Mouse (Mus musculus) ES-E14 (cell line): ENCODE measurements at regions not wholly inside any gene's neighbourhood (a gene's known extent, or its start where the extent isn't known, plus 50 kb on each side); places are given as distances from the start of the nearest gene placed in this dataset.

Experiments used
- DNase-seq: peaks from one replicate; pipeline ENCODE4 v3.0.0-alpha.2; 2013; ENCODE audit warnings: low read depth, low spot score
- H3K27ac ChIP-seq: 2 replicates; pipeline ENCODE4 v1.5.1; 2012; ENCODE audit warnings: low read depth, mild to moderate bottlenecking, low read length, moderate library complexity, mixed read lengths; ENCODE audit not compliant: poor library complexity, insufficient read depth, severe bottlenecking
- H3K36me3 ChIP-seq: 2 replicates; pipeline ENCODE4 v1.6.1; 2012; ENCODE audit warnings: mild to moderate bottlenecking, low read length, moderate library complexity, mixed read lengths; ENCODE audit not compliant: control insufficient read depth, poor library complexity, insufficient read depth, severe bottlenecking
- H3K4me1 ChIP-seq, 2 experiments: fragments of 150-350 bp in 1 of 2; sonication (generic) in 1 of 2; 2 replicates each; pipeline ENCODE4 v1.6.1; 2012; ENCODE audit warnings: low read length in 2 of 2, mild to moderate bottlenecking in 1 of 2, mixed read lengths in 1 of 2; ENCODE audit not compliant: control insufficient read depth in 2 of 2, insufficient read depth in 2 of 2, poor library complexity in 1 of 2
- H3K4me3 ChIP-seq, 2 experiments: fragments of 150-350 bp in 1 of 2; sonication (generic) in 1 of 2; 2 replicates each; pipeline ENCODE4 v1.5.1; 2012; ENCODE audit warnings: low read length in 2 of 2, low read depth in 1 of 2, mild to moderate bottlenecking in 1 of 2, mixed read lengths in 1 of 2; ENCODE audit not compliant: insufficient read depth in 1 of 2, poor library complexity in 1 of 2, severe bottlenecking in 1 of 2
- H3K9ac ChIP-seq: 2 replicates; pipeline ENCODE4 v1.6.1; 2012; ENCODE audit warnings: low read depth, mild to moderate bottlenecking, low read length, mixed read lengths; ENCODE audit not compliant: poor library complexity, insufficient read depth, severe bottlenecking
- H3K9me3 ChIP-seq: fragments of 150-350 bp; sonication (generic); 2 replicates; pipeline ENCODE4 v1.6.1; 2012; ENCODE audit warnings: low read depth, mild to moderate bottlenecking, low read length; ENCODE audit not compliant: control insufficient read depth, insufficient read depth
- CHD2 ChIP-seq: IDR thresholded peaks from 2 replicates; pipeline ENCODE4 v1.6.1; 2014; ENCODE audit warnings: mild to moderate bottlenecking, low read depth, low read length, inconsistent platforms
- HCFC1 ChIP-seq: IDR thresholded peaks from 2 replicates; pipeline ENCODE4 v1.6.1; 2012; ENCODE audit warnings: low read length, inconsistent platforms, borderline replicate concordance; ENCODE audit not compliant: insufficient read depth
- MAFK ChIP-seq: IDR thresholded peaks from 2 replicates; pipeline ENCODE4 v1.6.1; 2014; ENCODE audit warnings: mild to moderate bottlenecking, low read depth, low read length, inconsistent platforms; ENCODE audit not compliant: insufficient read depth
- ZC3H11A ChIP-seq: IDR thresholded peaks from 2 replicates; pipeline ENCODE4 v1.6.1; 2012; ENCODE audit warnings: low read depth, mild to moderate bottlenecking, inconsistent platforms, low read length, borderline replicate concordance
- ZNF384 ChIP-seq: IDR thresholded peaks from 2 replicates; pipeline ENCODE4 v1.6.1; 2012; ENCODE audit warnings: low read depth, low read length, inconsistent platforms
- in situ Hi-C, 2 experiments: fragments of 600-800 bp; cut with MboI; formaldehyde crosslinking; loops; one replicate each; pipeline ENCODE4 v1.15.1; 2025; ENCODE audit warnings: low sequenced_read_pairs in 2 of 2, inconsistent platforms in 1 of 2; ENCODE audit not compliant: unreplicated experiment in 2 of 2

GRCm38 (mm10) chr13:52096506-52096905 is 250.0 kb downstream of the Gadd45g start:
- DNase-seq: no peak
- TF ChIP-seq MAFK (no peak), CHD2 (no peak), HCFC1 (no peak), ZC3H11A (no peak), ZNF384 (no peak)
- Histone ChIP-seq H3K4me3 (peak overlapping the region in 1 of 2 experiments; percentile 47; a peak in 2 of 4 replicates), H3K36me3 (no peaks in the 10 kb centered on the region), H3K9me3 (no peaks in the 10 kb centered on the region), H3K27ac (no peak overlapping the region), H3K9ac (no peak overlapping the region), H3K4me1 (no peaks in the 10 kb centered on the region)
- in situ Hi-C loops: no loop called here

DNA sequence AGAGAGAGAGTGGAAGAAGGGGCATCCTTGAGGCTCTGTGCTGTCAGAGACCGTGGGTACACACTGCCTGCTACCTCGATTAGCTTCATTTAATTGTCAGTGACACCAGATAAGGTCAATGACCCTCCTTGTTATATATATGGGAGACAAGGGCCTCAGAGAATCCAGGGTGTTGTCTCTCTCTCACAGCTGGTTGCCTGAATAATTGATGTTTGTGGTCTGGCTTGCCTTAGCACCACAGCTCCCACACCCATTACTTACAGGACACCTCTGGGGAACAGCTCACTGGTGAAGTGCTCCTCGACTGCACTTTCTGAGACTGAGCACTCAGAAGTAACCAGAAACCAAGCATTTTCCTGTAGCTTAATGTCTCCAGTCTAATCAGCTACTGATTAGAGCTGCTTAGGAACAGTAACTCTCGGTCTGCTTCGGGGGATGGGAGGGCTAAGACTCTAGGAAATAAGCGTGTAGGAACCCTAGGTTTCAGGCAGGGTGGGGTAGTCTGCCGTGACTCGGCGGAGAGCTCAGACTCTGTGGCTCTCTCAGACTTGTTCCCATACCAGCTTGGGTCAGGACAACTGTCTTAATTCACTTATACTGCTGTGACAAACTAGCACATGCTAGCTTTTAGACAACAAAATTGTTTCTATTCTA is 259.6 kb downstream of the Gadd45g start:
- no peak overlapping the region for H3K9ac ChIP-seq
- H3K4me1 ChIP-seq: no peaks in the 10 kb centered on the region
- in situ Hi-C loops: no loop called here
- no peak overlapping the region for H3K27ac ChIP-seq
- H3K4me3 ChIP-seq: no peak overlapping the region
- no peaks in the 10 kb centered on the region for H3K9me3 ChIP-seq
- TF ChIP-seq ZNF384 (no peak), MAFK (no peak), HCFC1 (no peak), CHD2 (no peak), ZC3H11A (no peak)
- no peak for DNase-seq
- no peaks in the 10 kb centered on the region for H3K36me3 ChIP-seq

- no peak for DNase-seq
These were observed 262.0 kb downstream of the Gadd45g start for GRCm38 (mm10) chr13:52108349-52108921.

GRCm38 (mm10) chr13:52109039-52109759 is 262.7 kb downstream of the Gadd45g start:
- Histone ChIP-seq H3K4me3 (no peak overlapping the region), H3K9me3 (no peaks in the 10 kb centered on the region), H3K4me1 (no peaks in the 10 kb centered on the region), H3K9ac (no peak overlapping the region), H3K27ac (no peak overlapping the region), H3K36me3 (no peaks in the 10 kb centered on the region)
- in situ Hi-C loops: no loop called here
- DNase-seq: no peak
- TF ChIP-seq HCFC1 (no peak), ZC3H11A (no peak), MAFK (no peak), CHD2 (no peak)

More at GRCm38 (mm10) chr13:52108349-52108921, 262.0 kb downstream of the Gadd45g start:
- Histone ChIP-seq H3K27ac (no peak overlapping the region), H3K4me1 (no peaks in the 10 kb centered on the region), H3K9ac (no peak overlapping the region), H3K36me3 (no peaks in the 10 kb centered on the region), H3K4me3 (no peak overlapping the region), H3K9me3 (no peaks in the 10 kb centered on the region)
- TF ChIP-seq MAFK (no peak), ZC3H11A (no peak), HCFC1 (no peak), CHD2 (no peak), ZNF384 (no peak)
- in situ Hi-C loops: no loop called here
